Mouse (Mus musculus): ENCODE results near the gene Rnf222.

DNA sequence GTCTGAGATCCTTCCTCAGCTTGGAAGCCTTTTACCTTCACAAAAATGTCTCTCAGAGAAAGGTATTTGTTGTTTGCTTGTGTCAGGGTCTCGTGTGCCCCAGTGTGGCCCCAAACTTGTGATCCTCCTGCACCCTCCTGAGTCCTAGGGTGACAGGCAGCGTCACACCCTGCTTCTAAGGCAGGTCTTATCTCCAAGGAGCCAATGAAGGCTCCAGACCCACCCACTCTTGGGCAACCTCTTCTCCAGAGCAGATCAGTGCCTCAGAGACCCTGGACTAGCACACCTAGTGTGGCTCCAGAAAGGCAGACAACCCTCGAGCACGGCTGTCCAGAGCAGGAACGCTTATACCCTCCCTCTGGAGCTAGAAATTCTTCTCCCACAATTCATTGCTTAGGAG, 4.0 kb upstream of the Rnf222 start:
- TF ChIP-seq EP300 (IDR thresholded peaks at IDR 0.05; ENCODE audit: low read depth): no peak
- TF ChIP-seq CTCF (IDR thresholded peaks at IDR 0.05; ENCODE audit: low read depth): no peak

All from heart, postnatal 0 days (tissue).